Mouse (Mus musculus) bone marrow, adult 2 months (tissue): ENCODE measurements at regions not wholly inside any gene's neighbourhood (a gene's known extent, or its start where the extent isn't known, plus 50 kb on each side); places are given as distances from the start of the nearest gene placed in this dataset.

Experiments
- CTCF ChIP-seq: fragments of 200-500 bp; IDR thresholded peaks from 2 replicates; pipeline ENCODE4 v1.5.1; 2011; ENCODE audit warnings: low read length, control low read depth; ENCODE audit not compliant: control insufficient read depth, insufficient read depth
- POLR2A ChIP-seq: fragments of 200-500 bp; IDR thresholded peaks from 2 replicates; pipeline ENCODE4 v1.6.1; 2011; ENCODE audit warnings: low read depth, mild to moderate bottlenecking, control low read depth, low read length, borderline replicate concordance; ENCODE audit not compliant: control insufficient read depth

GRCm38 (mm10) chr5:64679996-64680625, 123.1 kb upstream of the Klf3 start:
- TF ChIP-seq POLR2A (no peak), CTCF (no peak)
